Mouse (Mus musculus) lung, embryonic 15.5 days (tissue): ENCODE data around the gene Arhgap5. TPM values are rescaled to one million over a fixed set of nuclear protein-coding genes. Genes with fewer than 3 reads are reported as not detected.

Experiments
- ATAC-seq: fragments of 200-750 bp; cut with Nextera tagmentation; 2 replicates; pipeline ENCODE4 v1.8.0; 2017; ENCODE audit warnings: moderate number of reproducible peaks, borderline replicate concordance; ENCODE audit not compliant: low FRiP score, low TSS enrichment; ENCODE audit errors: extremely low read depth
- H3K27ac ChIP-seq: fragments of 300-500 bp; sonication (generic); 2 replicates; pipeline ENCODE4 v1.5.1; 2015; ENCODE audit warnings: moderate library complexity, mild to moderate bottlenecking, inconsistent platforms
- H3K27me3 ChIP-seq: fragments of 300-500 bp; sonication (generic); 2 replicates; pipeline ENCODE4 v1.6.1; 2015; ENCODE audit warnings: inconsistent platforms
- H3K36me3 ChIP-seq: fragments of 300-500 bp; sonication (generic); 2 replicates; pipeline ENCODE4 v1.6.1; 2015; ENCODE audit warnings: inconsistent platforms
- H3K4me1 ChIP-seq: fragments of 300-500 bp; sonication (generic); 2 replicates; pipeline ENCODE4 v1.6.1; 2015; ENCODE audit warnings: inconsistent platforms
- H3K4me2 ChIP-seq: fragments of 300-500 bp; sonication (generic); 2 replicates; pipeline ENCODE4 v1.6.1; 2015; ENCODE audit warnings: inconsistent platforms, mild to moderate bottlenecking, moderate library complexity
- H3K4me3 ChIP-seq: fragments of 300-500 bp; sonication (generic); 2 replicates; pipeline ENCODE4 v1.5.1; 2015; ENCODE audit warnings: mild to moderate bottlenecking, inconsistent platforms
- H3K9ac ChIP-seq: fragments of 300-500 bp; sonication (generic); 2 replicates; pipeline ENCODE4 v1.6.1; 2015; ENCODE audit warnings: inconsistent platforms
- H3K9me3 ChIP-seq: fragments of 300-500 bp; sonication (generic); 2 replicates; pipeline ENCODE4 v1.6.1; 2016; ENCODE audit warnings: inconsistent platforms
- WGBS: fragments of 180-500 bp; shearing (Covaris S2); methylation state at CpG from one replicate; pipeline ENCODE4 v1.1.7; 2015; 5-methylcytosine and 5-hydroxymethylcytosine counted together
- polyA plus RNA-seq: library from polyadenylated mRNA; unstranded; fragments of >200 nt; fragmentation: Nextera tagmentation; extraction: Ambion mirVana; gene quantifications from 2 replicates; pipeline ENCODE4 v1.2.1, GENCODE M21; 2015

Arhgap5 gene
- 42.3 and 46.8 TPM in 2 replicates for polyA plus RNA-seq

GRCm38 (mm10) chr12:52503456-52504320, at the start of gene Arhgap5:
Gene Arhgap5, plus strand, starts transcription at chr12:52503972.
- no peaks in the 10 kb centered on the region for H3K27me3 ChIP-seq
- H3K4me1 ChIP-seq = peaks cover 15% of the 10 kb centered on the region; the same call in 1 of the 2 replicates
- 0% methylated on average over 41 of the region's 119 CpGs for WGBS
- H3K27ac ChIP-seq = peak within 1 kb of the TSS; percentile 99
- peak within 1 kb of the TSS; percentile 96 for H3K9ac ChIP-seq
- H3K4me2 ChIP-seq = peak within 1 kb of the TSS; percentile 79
- peak; percentile 98 for ATAC-seq
- no peaks in the 10 kb centered on the region for H3K36me3 ChIP-seq
- no peaks in the 10 kb centered on the region for H3K9me3 ChIP-seq
- peak within 1 kb of the TSS; percentile 85 for H3K4me3 ChIP-seq

GRCm38 (mm10) chr12:52464593-52464992, 39.2 kb upstream of the Arhgap5 start:
- no peaks in the 10 kb centered on the region for H3K4me1 ChIP-seq
- no peak for ATAC-seq
- H3K9ac ChIP-seq = no peak overlapping the region
- H3K4me2 ChIP-seq = no peak overlapping the region
- H3K9me3 ChIP-seq = no peaks in the 10 kb centered on the region
- H3K36me3 ChIP-seq = no peaks in the 10 kb centered on the region
- H3K27ac ChIP-seq = no peak overlapping the region
- no peak overlapping the region for H3K4me3 ChIP-seq
- H3K27me3 ChIP-seq = no peaks in the 10 kb centered on the region

GRCm38 (mm10) chr12:52471621-52472020, 32.2 kb upstream of the Arhgap5 start:
- no peak for ATAC-seq
- Histone ChIP-seq H3K9me3 (no peaks in the 10 kb centered on the region), H3K27ac (no peak overlapping the region), H3K4me2 (no peak overlapping the region), H3K4me3 (no peak overlapping the region), H3K27me3 (no peaks in the 10 kb centered on the region), H3K9ac (no peak overlapping the region), H3K36me3 (no peaks in the 10 kb centered on the region), H3K4me1 (peaks cover 12% of the 10 kb centered on the region; the same call in 1 of the 2 replicates)
- 83% methylated on average over 4 of the region's 4 CpGs for WGBS

GRCm38 (mm10) chr12:52473988-52474968, 29.5 kb upstream of the Arhgap5 start:
- Histone ChIP-seq H3K9me3 (no peaks in the 10 kb centered on the region), H3K27me3 (no peaks in the 10 kb centered on the region), H3K9ac (no peak overlapping the region), H3K36me3 (no peaks in the 10 kb centered on the region), H3K4me2 (peak overlapping the region; percentile 44), H3K27ac (no peak overlapping the region), H3K4me1 (peaks cover 12% of the 10 kb centered on the region; the same call in 1 of the 2 replicates), H3K4me3 (no peak overlapping the region)
- WGBS = 30% methylated on average over 18 of the region's 18 CpGs
- peak; percentile 59; the same call in 1 of the 2 replicates for ATAC-seq

- Histone ChIP-seq H3K36me3 (no peaks in the 10 kb centered on the region), H3K27me3 (no peaks in the 10 kb centered on the region), H3K4me1 (peaks cover 21% of the 10 kb centered on the region), H3K4me2 (no peak overlapping the region), H3K4me3 (no peak overlapping the region), H3K27ac (no peak overlapping the region), H3K9ac (no peak overlapping the region), H3K9me3 (no peaks in the 10 kb centered on the region)
- WGBS = 82% methylated on average over 6 of the region's 6 CpGs
- no peak for ATAC-seq
These were observed 27.7 kb upstream of the Arhgap5 start for GRCm38 (mm10) chr12:52476036-52476435.

GRCm38 (mm10) chr12:52478611-52479010, 25.2 kb upstream of the Arhgap5 start:
- no peaks in the 10 kb centered on the region for H3K27me3 ChIP-seq
- WGBS = 62% methylated on average over 8 of the region's 8 CpGs
- no peak overlapping the region for H3K9ac ChIP-seq
- ATAC-seq = no peak
- H3K4me1 ChIP-seq = peaks cover 21% of the 10 kb centered on the region
- H3K4me3 ChIP-seq = no peak overlapping the region
- no peaks in the 10 kb centered on the region for H3K9me3 ChIP-seq
- no peaks in the 10 kb centered on the region for H3K36me3 ChIP-seq
- no peak overlapping the region for H3K4me2 ChIP-seq
- peak overlapping the region; percentile 27; the same call in 1 of the 2 replicates for H3K27ac ChIP-seq

GRCm38 (mm10) chr12:52479323-52479722, 24.4 kb upstream of the Arhgap5 start:
- Histone ChIP-seq H3K9me3 (no peaks in the 10 kb centered on the region), H3K4me3 (no peak overlapping the region), H3K9ac (no peak overlapping the region), H3K27ac (peak overlapping the region; percentile 50), H3K27me3 (no peaks in the 10 kb centered on the region), H3K4me2 (no peak overlapping the region), H3K4me1 (peaks cover 17% of the 10 kb centered on the region), H3K36me3 (no peaks in the 10 kb centered on the region)
- 37% methylated on average over 6 of the region's 6 CpGs for WGBS
- peak; percentile 49 for ATAC-seq

GRCm38 (mm10) chr12:52480851-52481250, 22.9 kb upstream of the Arhgap5 start:
- H3K27me3 ChIP-seq = no peaks in the 10 kb centered on the region
- H3K9ac ChIP-seq = no peak overlapping the region
- ATAC-seq = no peak
- no peaks in the 10 kb centered on the region for H3K36me3 ChIP-seq
- H3K9me3 ChIP-seq = no peaks in the 10 kb centered on the region
- peaks cover 11% of the 10 kb centered on the region for H3K4me1 ChIP-seq
- H3K4me2 ChIP-seq = no peak overlapping the region
- 80% methylated on average over 9 of the region's 9 CpGs for WGBS
- H3K27ac ChIP-seq = no peak overlapping the region
- no peak overlapping the region for H3K4me3 ChIP-seq

GRCm38 (mm10) chr12:52481969-52482550, 21.7 kb upstream of the Arhgap5 start:
- WGBS = 64% methylated on average over 5 of the region's 5 CpGs
- Histone ChIP-seq H3K9me3 (no peaks in the 10 kb centered on the region), H3K4me2 (no peak overlapping the region), H3K4me3 (no peak overlapping the region), H3K9ac (no peak overlapping the region), H3K27me3 (no peaks in the 10 kb centered on the region), H3K36me3 (no peaks in the 10 kb centered on the region), H3K27ac (no peak overlapping the region), H3K4me1 (peaks cover 8% of the 10 kb centered on the region)
- no peak for ATAC-seq

GRCm38 (mm10) chr12:52483219-52483618, 20.6 kb upstream of the Arhgap5 start:
- ATAC-seq = no peak
- no peak overlapping the region for H3K4me3 ChIP-seq
- H3K27me3 ChIP-seq = no peaks in the 10 kb centered on the region
- no peaks in the 10 kb centered on the region for H3K9me3 ChIP-seq
- peaks cover 8% of the 10 kb centered on the region for H3K4me1 ChIP-seq
- H3K9ac ChIP-seq = no peak overlapping the region
- no peaks in the 10 kb centered on the region for H3K36me3 ChIP-seq
- H3K4me2 ChIP-seq = no peak overlapping the region
- H3K27ac ChIP-seq = no peak overlapping the region
- 94% methylated on average over 9 of the region's 9 CpGs for WGBS

GRCm38 (mm10) chr12:52488266-52488975, 15.4 kb upstream of the Arhgap5 start:
- H3K27ac ChIP-seq = no peak overlapping the region
- 25% methylated on average over 15 of the region's 15 CpGs for WGBS
- H3K9ac ChIP-seq = no peak overlapping the region
- H3K4me2 ChIP-seq = no peak overlapping the region
- H3K4me1 ChIP-seq = peaks cover 4% of the 10 kb centered on the region; the same call in 1 of the 2 replicates
- no peaks in the 10 kb centered on the region for H3K36me3 ChIP-seq
- H3K27me3 ChIP-seq = no peaks in the 10 kb centered on the region
- H3K9me3 ChIP-seq = no peaks in the 10 kb centered on the region
- no peak overlapping the region for H3K4me3 ChIP-seq
- no peak for ATAC-seq
